Mouse (Mus musculus) B cell, adult 2 months (primary cell): ENCODE results near the gene Mllt6.
A peak's percentile ranks its signal among the peaks of the same experiment; 100 is the strongest.
"Not testable (repeated sequence)": the region's sequence is repeated elsewhere in the genome, so short reads cannot be mapped to it uniquely, and the experiment has no call there.

Experiments used
- DNase-seq, 2 experiments: peaks; one replicate each; pipeline ENCODE4 v3.0.0; 2022

Gene Mllt6

DNA sequence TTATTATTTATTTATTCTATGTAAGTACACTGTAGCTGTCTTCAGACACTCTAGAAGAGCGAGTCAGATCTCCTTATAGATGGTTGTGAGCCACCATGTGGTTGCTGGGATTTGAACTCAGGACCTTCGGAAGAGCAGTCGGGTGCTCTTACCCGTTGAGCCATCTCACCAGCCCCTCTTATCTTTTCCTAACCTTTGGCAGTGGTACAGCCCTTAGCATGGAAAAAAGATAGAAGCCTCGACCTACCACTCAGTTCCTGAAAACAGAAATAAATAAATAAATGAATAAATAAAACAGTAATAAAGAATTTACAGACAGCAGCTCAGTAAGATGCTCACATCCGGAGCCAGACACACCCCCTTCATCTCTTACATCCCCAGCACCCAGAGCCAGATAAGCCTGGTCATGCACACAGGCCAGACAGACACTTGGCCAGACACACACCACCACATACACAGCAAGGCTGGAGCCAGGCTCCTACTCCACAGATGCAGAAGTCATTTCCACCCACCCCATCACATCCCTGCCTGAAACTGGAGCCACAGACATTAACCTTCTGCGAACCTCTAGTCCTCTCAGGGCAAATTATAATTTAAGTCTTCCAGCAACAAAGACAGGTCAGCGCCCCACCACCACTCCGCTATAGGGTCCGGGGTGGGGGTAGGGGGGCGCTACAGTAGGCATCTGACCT, 34.1 kb downstream of the Mllt6 start:
- DNase-seq, result no peak

- no peak for DNase-seq
Measured at GRCm38 (mm10) chr11:97697891-97698529, 34.8 kb downstream of the Mllt6 start.

GRCm38 (mm10) chr11:97698741-97699611, 35.8 kb downstream of the Mllt6 start:
- DNase-seq, result peak; percentile 34

GRCm38 (mm10) chr11:97699626-97700002, 36.4 kb downstream of the Mllt6 start:
- no peak for DNase-seq

GRCm38 (mm10) chr11:97700003-97700745, 37.0 kb downstream of the Mllt6 start, which contains the start of gene Pcgf2:
Gene Pcgf2 (minus strand): TSS chr11:97700497.
- DNase-seq, result peak; percentile 60 to 64

- DNase-seq, result peak; percentile 16 to 26
Measured at GRCm38 (mm10) chr11:97700746-97701580, 37.7 kb downstream of the Mllt6 start.

DNA sequence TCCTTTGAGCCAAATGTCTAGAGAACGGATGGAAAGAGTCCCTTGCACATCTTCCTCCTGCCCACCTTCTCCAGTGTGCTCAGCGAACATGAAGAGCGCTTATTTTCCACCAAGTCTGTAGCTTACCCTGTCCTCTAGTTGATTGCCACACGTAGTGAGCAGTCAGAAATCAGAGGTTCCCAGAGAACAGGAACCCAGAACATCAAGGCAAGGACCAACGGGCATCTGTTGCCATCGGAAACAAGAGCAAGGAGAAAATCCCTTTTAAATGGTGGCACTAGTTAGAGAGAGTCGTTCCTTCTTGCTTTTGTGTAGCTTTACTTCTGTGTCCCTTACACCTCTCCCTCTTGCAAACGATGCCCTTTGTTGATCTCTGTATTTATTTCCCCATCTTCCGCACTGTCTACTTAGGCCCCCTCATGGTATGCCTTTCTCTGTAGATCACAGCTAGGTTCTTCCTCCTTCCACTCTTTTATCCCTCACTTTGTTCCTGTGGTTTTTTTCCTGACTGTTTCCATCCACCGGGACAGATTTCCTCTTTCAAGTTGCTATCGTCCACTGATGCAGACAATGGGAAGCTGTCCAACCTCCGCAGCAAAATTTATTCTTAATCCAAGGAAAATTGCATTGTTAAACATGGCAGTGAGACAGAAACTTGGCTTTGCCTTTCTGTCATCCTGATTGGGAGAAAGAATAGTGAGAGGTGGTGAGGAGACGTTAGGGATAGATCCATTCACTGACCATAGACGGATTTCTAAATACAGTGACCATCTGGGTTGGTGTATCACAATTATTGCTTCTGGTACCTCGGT, 38.6 kb downstream of the Mllt6 start:
- DNase-seq, result peak in 1 of 2 experiments; percentile 11

DNA sequence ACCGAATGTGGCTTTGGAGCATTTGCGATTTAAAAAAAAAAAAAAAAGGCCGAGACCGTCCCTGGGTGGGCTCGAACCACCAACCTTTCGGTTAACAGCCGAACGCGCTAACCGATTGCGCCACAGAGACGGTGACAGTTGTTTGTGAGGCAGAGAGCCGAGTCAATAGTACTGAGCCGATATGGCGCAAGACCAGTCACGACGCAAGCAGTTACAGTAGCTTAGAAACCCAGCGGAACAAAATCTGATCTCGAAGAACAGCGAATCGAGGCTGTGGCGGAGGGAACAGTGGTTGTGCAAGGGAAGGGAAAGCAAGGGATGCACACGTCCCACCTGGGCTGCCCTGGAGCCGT, 39.2 kb downstream of the Mllt6 start:
- peak; percentile 92 for DNase-seq

DNA sequence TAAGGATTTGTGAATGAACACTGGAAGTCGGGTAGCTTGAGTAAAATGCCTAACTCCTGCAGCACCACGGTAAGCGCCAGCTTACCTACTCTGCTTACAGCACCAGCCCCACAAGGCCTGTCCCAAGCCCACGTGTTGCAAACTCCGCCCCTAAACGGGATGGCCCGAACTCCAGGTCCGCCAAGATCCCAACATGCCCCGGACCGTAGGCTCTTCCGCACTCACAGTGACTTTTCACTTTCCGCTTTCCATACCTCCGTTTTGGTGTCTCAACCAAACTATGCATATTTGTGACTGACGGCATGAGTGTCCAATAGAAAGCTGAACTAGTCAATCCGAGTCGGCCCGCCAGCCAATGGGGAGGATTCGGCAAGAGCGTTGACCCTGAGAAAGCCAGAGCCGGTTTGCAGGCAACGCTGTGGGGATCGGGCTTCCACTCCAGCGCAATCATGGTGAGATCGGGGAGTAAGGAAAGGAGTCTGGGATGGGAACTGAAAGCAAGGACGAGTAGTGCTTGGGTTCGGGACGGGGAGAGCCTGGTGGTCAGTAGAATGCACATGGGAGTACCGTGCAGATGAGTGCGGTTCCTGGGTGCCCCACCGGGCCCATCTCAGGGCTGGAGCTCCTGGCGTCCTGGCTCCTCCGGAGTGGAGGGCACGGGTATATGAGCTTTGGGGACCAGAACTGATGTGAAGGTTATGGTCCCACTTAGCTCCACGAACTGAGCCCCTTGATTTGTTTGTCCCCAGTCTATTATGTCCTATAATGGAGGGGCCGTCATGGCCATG, 40.0 kb downstream of the Mllt6 start, which contains the start of gene Psmb3:
Gene Psmb3, plus strand, starts transcription at position 361 of the 788 bp plus-strand sequence.
- peak; percentile 95 for DNase-seq

DNA sequence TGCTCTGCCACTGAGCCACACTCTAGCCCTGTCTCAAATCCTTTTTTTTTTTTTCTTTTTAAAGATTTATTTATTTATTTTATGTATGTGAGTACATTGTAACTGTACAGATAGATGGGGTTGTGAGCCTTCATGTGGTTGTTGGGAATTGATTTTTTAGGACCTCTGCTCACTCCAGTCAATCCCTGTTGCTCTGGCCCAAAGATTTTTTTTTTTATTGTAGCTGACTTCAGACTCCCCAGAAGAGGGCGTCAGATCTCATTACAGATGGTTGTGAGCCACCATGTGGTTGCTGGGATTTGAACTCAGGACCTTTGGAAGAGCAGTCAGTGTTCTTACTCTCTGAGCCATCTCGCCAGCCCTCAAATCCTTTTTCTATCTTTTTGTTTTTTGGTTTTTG, 46.9 kb downstream of the Mllt6 start:
- DNase-seq, result not testable (repeated sequence)

DNA sequence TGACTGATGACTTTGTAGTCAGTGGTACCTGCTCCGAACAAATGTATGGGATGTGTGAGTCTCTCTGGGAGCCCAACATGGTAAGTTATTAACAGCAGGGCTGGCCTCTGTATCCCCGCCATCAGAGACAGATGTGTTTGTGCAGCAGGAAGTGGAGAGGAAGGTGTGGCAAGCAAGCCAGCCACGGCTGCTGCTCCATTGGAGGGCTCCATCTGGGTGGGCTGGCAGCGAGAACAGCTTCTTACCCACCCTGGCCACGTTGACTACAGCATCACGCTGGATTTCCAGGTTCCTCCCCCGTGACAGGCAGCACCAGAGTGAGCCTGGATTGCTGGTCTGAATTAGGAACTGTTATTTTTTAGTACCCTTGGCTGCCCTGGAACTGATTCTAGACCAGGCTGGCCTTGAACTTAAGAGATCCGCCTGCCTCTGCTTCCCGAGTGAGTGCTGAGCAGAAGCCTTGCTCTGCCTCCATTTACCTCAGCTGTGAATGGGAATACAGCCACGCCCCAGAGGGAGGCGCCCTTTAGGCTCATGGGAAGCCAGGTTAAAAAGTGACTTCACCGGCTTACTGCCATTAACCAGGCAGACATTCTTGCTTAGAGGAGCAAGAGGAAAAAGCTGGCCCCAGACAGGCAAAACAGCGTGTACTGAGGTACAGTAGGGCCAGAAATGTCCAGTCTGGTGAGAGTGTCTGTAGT, 48.1 kb downstream of the Mllt6 start:
- DNase-seq, result no peak

DNA sequence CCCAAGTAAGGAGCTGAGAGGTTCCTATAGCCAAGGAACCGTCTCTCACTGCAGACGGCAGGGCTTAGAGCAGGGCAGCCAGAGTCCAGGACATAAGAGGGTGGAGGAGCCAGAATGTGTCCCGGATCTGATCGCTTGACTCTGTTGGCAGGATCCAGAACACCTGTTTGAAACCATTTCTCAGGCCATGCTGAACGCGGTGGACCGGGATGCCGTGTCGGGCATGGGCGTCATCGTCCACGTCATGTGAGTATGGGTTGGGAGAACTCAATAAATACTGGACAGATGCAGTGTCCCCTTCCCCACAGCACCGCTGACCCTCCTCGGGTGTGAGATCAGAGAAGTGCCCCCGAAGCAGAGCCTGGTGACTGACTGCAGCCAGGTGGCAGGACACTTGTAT, 49.1 kb downstream of the Mllt6 start:
- no peak for DNase-seq

- no peak for DNase-seq
Measured at GRCm38 (mm10) chr11:97713896-97714295, 50.7 kb downstream of the Mllt6 start.

DNA sequence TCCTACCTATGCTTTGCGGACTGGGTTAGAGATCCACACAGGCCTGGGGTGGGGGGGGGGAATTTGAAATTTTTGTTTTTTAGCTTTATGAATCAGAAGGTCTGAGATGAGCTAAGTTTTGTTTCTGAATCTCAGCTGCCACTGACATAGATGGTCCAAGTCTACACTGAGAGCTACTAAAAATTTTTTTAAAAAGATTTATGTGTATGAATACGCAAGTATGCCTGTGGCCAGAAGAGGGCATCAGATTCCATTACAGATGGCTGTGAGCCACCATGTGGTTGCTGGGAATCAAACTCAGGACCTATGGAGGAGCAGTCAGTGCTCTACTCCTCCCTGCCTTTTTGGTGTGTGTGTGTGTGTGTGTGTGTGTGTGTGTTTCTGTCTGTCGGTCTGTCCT, 51.1 kb downstream of the Mllt6 start:
- no peak for DNase-seq

GRCm38 (mm10) chr11:97714784-97715760, 51.9 kb downstream of the Mllt6 start:
- DNase-seq, result no peak

DNA sequence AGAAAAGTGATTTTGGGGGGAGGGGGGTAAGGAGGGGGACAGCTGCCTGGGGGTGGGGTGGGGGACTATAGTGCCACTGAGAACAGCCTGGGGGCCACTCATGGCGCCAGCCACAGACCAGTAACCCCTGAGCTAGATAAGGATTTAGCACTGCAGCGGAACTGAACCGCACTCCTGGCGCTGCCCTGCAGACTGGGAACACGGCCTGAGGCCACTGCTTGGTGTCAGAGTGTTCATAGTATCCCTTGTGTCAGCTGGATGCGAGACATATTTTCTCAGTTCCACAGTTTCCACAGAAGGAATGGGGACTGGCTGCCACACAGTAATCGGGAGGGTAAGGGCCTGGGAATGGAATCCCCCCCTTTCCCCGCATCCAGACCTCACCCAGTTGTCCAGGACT, 52.8 kb downstream of the Mllt6 start:
- no peak for DNase-seq

- no peak for DNase-seq
Measured at GRCm38 (mm10) chr11:97717369-97718280, 54.4 kb downstream of the Mllt6 start.
